8 mouse cellular contexts compared by ENCODE assay signal in genomic region chr4:120148291-120149141, GRCm38 (mm10). TPM values are rescaled to one million over a fixed set of nuclear protein-coding genes. Genes with fewer than 3 reads are reported as not detected.
DNase-seq lines count a peak whose midpoint lies in the region; ATAC-seq lines count a peak whose summit lies in the region.

No protein-coding gene starts in this region.

- peak overlapping the region; percentile 49 for H3K4me2 ChIP-seq in forebrain, embryonic 11.5 days (ENCODE audit: low read depth, low read length, severe bottlenecking)
- peak overlapping the region; percentile 56 for H3K4me2 ChIP-seq in heart, embryonic 14.5 days (ENCODE audit: low read length)
- peak overlapping the region; percentile 51 for H3K4me2 ChIP-seq in kidney, embryonic 16.5 days (replicated peaks; ENCODE audit: low read depth, low read length)
- peak overlapping the region; percentile 56 for H3K4me2 ChIP-seq in liver, embryonic 11.5 days
- H3K4me2 ChIP-seq in neural tube, embryonic 12.5 days (replicated peaks) = peak overlapping the region; percentile 61

- peak overlapping the region; percentile 17; the same call in 1 of the 2 replicates for H3K4me3 ChIP-seq in forebrain, embryonic 11.5 days (ENCODE audit: low read depth, low read length)
- H3K4me3 ChIP-seq in heart, embryonic 14.5 days (ENCODE audit: control insufficient read depth in 1 of 2, insufficient read depth in 1 of 2, low read depth in 1 of 2, low read length in 2 of 2) = peak overlapping the region in 1 of 2 experiments; percentile 21; a peak in 2 of 4 replicates
- H3K4me3 ChIP-seq in kidney, embryonic 16.5 days (ENCODE audit: low read length) = peak overlapping the region; percentile 31
- peak overlapping the region; percentile 15; the same call in 1 of the 2 replicates for H3K4me3 ChIP-seq in liver, embryonic 11.5 days (ENCODE audit: low read depth, low read length)
- H3K4me3 ChIP-seq in neural tube, embryonic 12.5 days = peak overlapping the region; percentile 7; the same call in 1 of the 2 replicates

- 6% methylated on average over 45 of the region's 45 CpGs for WGBS in forebrain, embryonic 11.5 days
- 5% methylated on average over 44 of the region's 45 CpGs for WGBS in heart, embryonic 14.5 days
- WGBS in kidney, embryonic 16.5 days = 6% methylated on average over 45 of the region's 45 CpGs
- WGBS in liver, embryonic 11.5 days = 6% methylated on average over 45 of the region's 45 CpGs
- 6% methylated on average over 45 of the region's 45 CpGs for WGBS in neural tube, embryonic 12.5 days

- H3K36me3 ChIP-seq in forebrain, embryonic 11.5 days (ENCODE audit: control insufficient read depth, insufficient read depth, low read length) = no peaks in the 10 kb centered on the region
- H3K36me3 ChIP-seq in heart, embryonic 14.5 days (ENCODE audit: control insufficient read depth, insufficient read depth, low read length) = no peaks in the 10 kb centered on the region
- H3K36me3 ChIP-seq in kidney, embryonic 16.5 days (ENCODE audit: insufficient read depth, low read length) = no peaks in the 10 kb centered on the region
- H3K36me3 ChIP-seq in liver, embryonic 11.5 days (ENCODE audit: control insufficient read depth, insufficient read depth, low read length) = no peaks in the 10 kb centered on the region
- no peaks in the 10 kb centered on the region for H3K36me3 ChIP-seq in neural tube, embryonic 12.5 days

- peaks cover 8% of the 10 kb centered on the region; the same call in 1 of the 2 replicates for H3K4me1 ChIP-seq in forebrain, embryonic 11.5 days (replicated peaks; ENCODE audit: control insufficient read depth, insufficient read depth, low read length)
- peaks cover 18 to 31% of the 10 kb centered on the region in 2 experiments for H3K4me1 ChIP-seq in heart, embryonic 14.5 days (ENCODE audit: control insufficient read depth in 2 of 2, insufficient read depth in 2 of 2, low read length in 2 of 2)
- H3K4me1 ChIP-seq in kidney, embryonic 16.5 days (ENCODE audit: insufficient read depth, low read length) = peaks cover 6% of the 10 kb centered on the region
- H3K4me1 ChIP-seq in liver, embryonic 11.5 days (replicated peaks; ENCODE audit: control insufficient read depth, insufficient read depth, low read length) = no peaks in the 10 kb centered on the region
- H3K4me1 ChIP-seq in neural tube, embryonic 12.5 days = peaks cover 7% of the 10 kb centered on the region

- H3K27ac ChIP-seq in forebrain, embryonic 11.5 days (ENCODE audit: low read depth, low read length) = no peak overlapping the region
- H3K27ac ChIP-seq in heart, embryonic 14.5 days (replicated peaks in 1 of 2; ENCODE audit: control insufficient read depth in 1 of 2, insufficient read depth in 1 of 2, low read depth in 2 of 2, low read length in 2 of 2) = peak overlapping the region; percentile 80 to 87
- no peak overlapping the region for H3K27ac ChIP-seq in kidney, embryonic 16.5 days (ENCODE audit: low read length)
- no peak overlapping the region for H3K27ac ChIP-seq in liver, embryonic 11.5 days (ENCODE audit: low read depth, low read length)
- no peak overlapping the region for H3K27ac ChIP-seq in neural tube, embryonic 12.5 days

- ATAC-seq in forebrain, embryonic 11.5 days (replicated peaks; ENCODE audit: low FRiP score) = peak; percentile 80
- ATAC-seq in heart, embryonic 14.5 days (ENCODE audit: insufficient number of reproducible peaks, insufficient read depth, low FRiP score, low read depth) = peak; percentile 81
- ATAC-seq in kidney, embryonic 16.5 days (ENCODE audit: low FRiP score, low TSS enrichment) = peak; percentile 88
- no peak for ATAC-seq in liver, embryonic 11.5 days (replicated peaks; ENCODE audit: low FRiP score)
- peak; percentile 78 for ATAC-seq in neural tube, embryonic 12.5 days (ENCODE audit: low FRiP score, low read depth)

- DNase-seq in cerebellum, adult 18-20 months = peak; percentile 51 to 60
- DNase-seq in cerebellum, adult 9-11 months = no peak
- DNase-seq in forebrain, embryonic 11.5 days (ENCODE audit: low spot score) = peak; percentile 93
- DNase-seq in liver, embryonic 11.5 days (ENCODE audit: low spot score) = peak; percentile 47
- peak; percentile 10 to 31 for DNase-seq in thymus, postnatal 10 days (ENCODE audit: low spot score in 2 of 2)

- H3K27me3 ChIP-seq in forebrain, embryonic 11.5 days (ENCODE audit: control insufficient read depth, insufficient read depth, low read length) = peaks cover 5% of the 10 kb centered on the region
- no peaks in the 10 kb centered on the region for H3K27me3 ChIP-seq in heart, embryonic 14.5 days (ENCODE audit: control insufficient read depth, insufficient read depth, low read length)
- peaks cover 12% of the 10 kb centered on the region; the same call in 1 of the 2 replicates for H3K27me3 ChIP-seq in kidney, embryonic 16.5 days (ENCODE audit: insufficient read depth, low read length)
- peaks cover 30% of the 10 kb centered on the region for H3K27me3 ChIP-seq in liver, embryonic 11.5 days (replicated peaks; ENCODE audit: control insufficient read depth, insufficient read depth, low read length)
- 0 out of 2 replicates have a peak, but pooled peaks cover 3% of the 10 kb centered on the region for H3K27me3 ChIP-seq in neural tube, embryonic 12.5 days (replicated peaks)

- H3K9me3 ChIP-seq in forebrain, embryonic 11.5 days (ENCODE audit: control insufficient read depth, low read length) = no peaks in the 10 kb centered on the region
- H3K9me3 ChIP-seq in heart, embryonic 14.5 days (ENCODE audit: control insufficient read depth, low read length) = no peaks in the 10 kb centered on the region
- no peaks in the 10 kb centered on the region for H3K9me3 ChIP-seq in kidney, embryonic 16.5 days (ENCODE audit: low read length)
- no peaks in the 10 kb centered on the region for H3K9me3 ChIP-seq in liver, embryonic 11.5 days (ENCODE audit: control insufficient read depth, low read length)
- no peaks in the 10 kb centered on the region for H3K9me3 ChIP-seq in neural tube, embryonic 12.5 days

- peak overlapping the region; percentile 60 for H3K9ac ChIP-seq in forebrain, embryonic 11.5 days (ENCODE audit: low read length)
- H3K9ac ChIP-seq in heart, embryonic 14.5 days (ENCODE audit: low read length) = peak overlapping the region; percentile 62
- H3K9ac ChIP-seq in kidney, embryonic 16.5 days (replicated peaks; ENCODE audit: low read length) = peak overlapping the region; percentile 53
- H3K9ac ChIP-seq in liver, embryonic 11.5 days (ENCODE audit: low read depth, low read length) = no peak overlapping the region
- peak overlapping the region; percentile 51 for H3K9ac ChIP-seq in neural tube, embryonic 12.5 days

RNA-seq across cellular contexts. Expression of gene Edn2, which starts 12.5 kb away (rescaled TPM):
- polyA plus RNA-seq in forebrain, embryonic 11.5 days (2014; fragmentation: Nextera tagmentation; extraction: Ambion mirVana) = not detected in 2 replicates
- polyA plus RNA-seq in heart, embryonic 14.5 days (2014; fragmentation: Nextera tagmentation; extraction: Ambion mirVana) = 0.44 and 1.0 TPM in 2 replicates
- polyA plus RNA-seq in kidney, embryonic 16.5 days (2015; fragmentation: Nextera tagmentation; extraction: Ambion mirVana) = 0.10 TPM in 1 of 2 replicates, not detected in the other
- 0.25 and 0.59 TPM in 2 replicates for polyA plus RNA-seq in liver, embryonic 11.5 days (2014; fragmentation: Nextera tagmentation; extraction: Ambion mirVana)
- 0.27 TPM in 1 of 2 replicates, not detected in the other for polyA plus RNA-seq in neural tube, embryonic 12.5 days (2016; fragmentation: Nextera tagmentation; extraction: Ambion mirVana)

Comparison
In these comparisons a context has a peak if more than half of its experiments do, and no peak if none do; other contexts are left out.
1. H3K27ac ChIP-seq: peak in heart, embryonic 14.5 days (2 of 2); none in forebrain, embryonic 11.5 days (single experiment), kidney, embryonic 16.5 days (single experiment), liver, embryonic 11.5 days (single experiment) and neural tube, embryonic 12.5 days (single experiment).
2. Peak in every context shown above with its lines, with median percentiles within 50 percentile points of each other: H3K4me2 ChIP-seq.